Mouse (Mus musculus) Patski (cell line): ENCODE measurements at regions not wholly inside any gene's neighbourhood (a gene's known extent, or its start where the extent isn't known, plus 50 kb on each side); places are given as distances from the start of the nearest gene placed in this dataset.

Source experiments
- ATAC-seq: fragments of 100-300 bp; one replicate; pipeline ENCODE4 v1.8.0; 2021
- CTCF ChIA-PET: fragments of 350-600 bp; sonication (Branson Sonifier 250); formaldehyde crosslinking; loops from one replicate; lab custom pipeline; 2022; ENCODE audit warnings: inconsistent platforms; lab: Charles Lee
- POLR2A ChIA-PET: fragments of 350-600 bp; sonication (Branson Sonifier 250); formaldehyde crosslinking; loops from one replicate; lab custom pipeline; 2022; ENCODE audit warnings: antibody characterized with exemption, inconsistent platforms; lab: Charles Lee
- DNase-seq: peaks from one replicate; pipeline ENCODE4 v3.0.0-alpha.2; 2011; ENCODE audit warnings: low read depth, low spot score
- H3K27me3 ChIP-seq: fragments of 371-371 bp; one replicate; pipeline ENCODE4 v1.5.1; 2021
- CTCF ChIP-seq: fragments of 100-300 bp; IDR thresholded peaks from one replicate; pipeline ENCODE4 v1.5.1; 2021
- in situ Hi-C: fragments of 300-500 bp; cut with MboI; formaldehyde crosslinking; loops from 3 replicates; pipeline ENCODE4 v1.11.1; 2018; ENCODE audit warnings: low pct_unique_long_range_greater_than_20kb, mixed read lengths

DNA sequence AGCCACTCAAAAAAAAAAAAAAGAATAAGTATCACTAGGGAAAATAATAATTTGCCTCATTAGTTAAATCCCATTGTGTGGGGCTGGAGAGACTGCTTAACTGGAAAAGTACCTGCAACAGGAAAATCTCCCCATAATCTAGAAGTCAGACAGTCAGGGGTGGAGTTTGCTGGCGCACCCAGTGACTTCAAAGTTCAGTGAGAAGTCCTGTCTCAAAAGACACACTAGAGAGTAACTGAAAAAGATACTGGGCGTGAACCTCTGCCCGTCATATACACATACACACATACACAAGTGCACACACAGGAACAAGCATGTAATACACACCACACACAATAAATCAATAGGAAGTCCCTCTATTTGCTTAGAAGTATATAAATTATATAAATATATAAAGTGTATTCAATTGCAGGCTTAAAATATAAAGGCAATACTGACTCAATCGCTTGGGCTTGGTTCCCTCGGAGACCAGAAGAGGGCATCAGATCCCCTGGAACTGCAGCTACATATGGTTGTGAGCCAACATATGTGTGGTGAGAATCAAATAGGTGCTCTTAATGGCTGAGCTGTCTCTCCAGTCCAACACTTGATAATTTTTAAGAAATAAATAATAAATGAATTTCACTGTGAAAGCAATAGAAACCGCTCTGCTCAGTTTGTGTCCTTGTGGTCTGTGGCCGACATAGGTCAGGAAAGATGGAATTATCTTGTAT is 62.0 kb upstream of the Prkg2 start:
- ATAC-seq (no peak), DNase-seq (no peak)
- ChIA-PET POLR2A (no interaction called here), CTCF (interaction anchor here (1.6 to 1.9 kb wide), 2 partner anchors 11 to 21 kb away, joined by 4 to 5 read pairs; no protein-coding TSS in a partner anchor)
- H3K27me3 ChIP-seq = no peaks in the 10 kb centered on the region
- TF ChIP-seq CTCF = peak; percentile 25
- in situ Hi-C loops = no loop called here
